Mouse (Mus musculus) left cerebral cortex, postnatal 4 days (tissue): ENCODE results near the gene Ucma. TPM values are rescaled to one million over a fixed set of nuclear protein-coding genes. Genes with fewer than 3 reads are reported as not detected.
A peak's percentile ranks its signal among the peaks of the same experiment; 100 is the strongest.

ENCODE experiments used
- DNase-seq: peaks from one replicate; pipeline ENCODE4 v3.0.0-alpha.2; 2022
- intact Hi-C: fragments of 180-260 bp; cut with DNase I; formaldehyde crosslinking; loops from one replicate; pipeline ENCODE4 v1.15.1; 2025
- total RNA-seq, 2 experiments: library from RNA; stranded (reverse); gene quantifications; 2 replicates each; pipeline ENCODE4 v1.2.3; 2021

Ucma gene
- total RNA-seq, 2 experiments from 2014 or later = 1.5 TPM; not detected in 1

GRCm38 (mm10) chr2:4998905-4999304 is 23.0 kb downstream of the Ucma start:
- DNase-seq = no peak
- intact Hi-C loops = no loop called here

GRCm38 (mm10) chr2:5001266-5001665 is 25.3 kb downstream of the Ucma start:
- intact Hi-C loops = no loop called here

GRCm38 (mm10) chr2:5007107-5007506 is 31.2 kb downstream of the Ucma start:
- intact Hi-C loops = no loop called here
- no peak for DNase-seq

More at GRCm38 (mm10) chr2:5001266-5001665, 25.3 kb downstream of the Ucma start:
- DNase-seq = no peak

- intact Hi-C loops = no loop called here
- DNase-seq = no peak
Observed at GRCm38 (mm10) chr2:5011898-5012490, 36.1 kb downstream of the Ucma start.

- DNase-seq = peak; percentile 93
- intact Hi-C loops = no loop called here
Observed at GRCm38 (mm10) chr2:5012491-5013324, 36.8 kb downstream of the Ucma start, which contains the start of gene Mcm10. Gene Mcm10 (minus strand): TSS chr2:5012791.

GRCm38 (mm10) chr2:5014616-5015015 is 38.7 kb downstream of the Ucma start:
- DNase-seq = no peak
- intact Hi-C loops = no loop called here

- intact Hi-C loops = no loop called here
- no peak for DNase-seq
Observed at GRCm38 (mm10) chr2:5015527-5015926, 39.6 kb downstream of the Ucma start.

- intact Hi-C loops = no loop called here
Observed at GRCm38 (mm10) chr2:5016922-5017321, 41.0 kb downstream of the Ucma start.

GRCm38 (mm10) chr2:5019708-5020107 is 43.8 kb downstream of the Ucma start:
- intact Hi-C loops = no loop called here
- no peak for DNase-seq

More at GRCm38 (mm10) chr2:5016922-5017321, 41.0 kb downstream of the Ucma start:
- DNase-seq = no peak

- intact Hi-C loops = no loop called here
- DNase-seq = no peak
Observed at GRCm38 (mm10) chr2:5023275-5023674, 47.4 kb downstream of the Ucma start.

- intact Hi-C loops = no loop called here
- DNase-seq = no peak
Observed at GRCm38 (mm10) chr2:5023699-5024399, 47.9 kb downstream of the Ucma start.

- intact Hi-C loops = no loop called here
- DNase-seq = no peak
Observed at GRCm38 (mm10) chr2:5025162-5025733, 49.3 kb downstream of the Ucma start.

GRCm38 (mm10) chr2:5027057-5027456 is 51.1 kb downstream of the Ucma start:
- intact Hi-C loops = no loop called here
- no peak for DNase-seq

- DNase-seq = no peak
- intact Hi-C loops = no loop called here
Observed at GRCm38 (mm10) chr2:5028047-5028446, 52.1 kb downstream of the Ucma start.

- DNase-seq = no peak
- intact Hi-C loops = no loop called here
Observed at GRCm38 (mm10) chr2:5029808-5030207, 53.9 kb downstream of the Ucma start.

- DNase-seq = peak; percentile 52
- intact Hi-C loops = no loop called here
Observed at GRCm38 (mm10) chr2:5031215-5031614, 55.3 kb downstream of the Ucma start.

GRCm38 (mm10) chr2:5032665-5033064 is 56.7 kb downstream of the Ucma start:
- DNase-seq = no peak
- intact Hi-C loops = no loop called here

- intact Hi-C loops = no loop called here
Observed at GRCm38 (mm10) chr2:5033546-5034420, 57.9 kb downstream of the Ucma start.

GRCm38 (mm10) chr2:5034801-5035200 is 58.9 kb downstream of the Ucma start:
- intact Hi-C loops = no loop called here

More at GRCm38 (mm10) chr2:5033546-5034420, 57.9 kb downstream of the Ucma start:
- peak; percentile 34 for DNase-seq

GRCm38 (mm10) chr2:5035241-5035640 is 59.3 kb downstream of the Ucma start:
- DNase-seq = no peak
- intact Hi-C loops = no loop called here

More at GRCm38 (mm10) chr2:5034801-5035200, 58.9 kb downstream of the Ucma start:
- no peak for DNase-seq
